Mouse (Mus musculus) v-Abl transformed pro-B cells (cell line): ENCODE measurements around the gene Pnpla3.
"Not testable (repeated sequence)": the region's sequence is repeated elsewhere in the genome, so short reads cannot be mapped to it uniquely, and the experiment has no call there.

Experiments
- in situ Hi-C, 2 experiments: fragments of 400-800 bp; cut with MboI; formaldehyde crosslinking; loops; one replicate each; pipeline ENCODE4 v1.15.1; 2025; ENCODE audit not compliant: unreplicated experiment in 2 of 2

The Pnpla3 gene

GRCm38 (mm10) chr15:84167600-84167999 is at the start of gene Pnpla3:
TSS of gene Pnpla3 (plus strand) at chr15:84167837.
- in situ Hi-C loops: no loop called here

DNA sequence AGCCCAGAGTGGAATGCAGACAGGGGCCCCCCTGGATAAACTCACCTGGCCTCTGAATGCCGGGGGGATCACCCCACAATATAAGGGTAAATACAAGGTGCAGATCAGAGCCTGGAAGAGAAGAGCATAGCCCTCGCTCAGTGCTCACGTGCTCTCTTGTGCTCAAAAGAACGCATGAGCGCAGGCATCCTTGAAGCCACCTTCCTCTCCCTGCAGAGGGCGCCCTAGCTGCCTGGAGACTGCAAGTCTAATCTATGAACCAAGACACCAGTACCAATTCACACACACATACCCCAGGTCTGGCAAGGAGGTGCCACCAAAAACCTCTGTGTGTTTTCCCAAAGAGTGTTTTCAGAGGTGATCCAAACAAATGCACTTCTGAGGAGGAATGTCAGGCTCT is 47.0 kb upstream of the Pnpla3 start:
- in situ Hi-C loops: no loop called here

- in situ Hi-C loops: no loop called here
Measured at GRCm38 (mm10) chr15:84121036-84121435, 46.6 kb upstream of the Pnpla3 start.

- in situ Hi-C loops: no loop called here
Measured at GRCm38 (mm10) chr15:84123075-84123474, 44.6 kb upstream of the Pnpla3 start, which contains the start of gene Pnpla5. TSS of gene Pnpla5 (minus strand) at chr15:84123175.

DNA sequence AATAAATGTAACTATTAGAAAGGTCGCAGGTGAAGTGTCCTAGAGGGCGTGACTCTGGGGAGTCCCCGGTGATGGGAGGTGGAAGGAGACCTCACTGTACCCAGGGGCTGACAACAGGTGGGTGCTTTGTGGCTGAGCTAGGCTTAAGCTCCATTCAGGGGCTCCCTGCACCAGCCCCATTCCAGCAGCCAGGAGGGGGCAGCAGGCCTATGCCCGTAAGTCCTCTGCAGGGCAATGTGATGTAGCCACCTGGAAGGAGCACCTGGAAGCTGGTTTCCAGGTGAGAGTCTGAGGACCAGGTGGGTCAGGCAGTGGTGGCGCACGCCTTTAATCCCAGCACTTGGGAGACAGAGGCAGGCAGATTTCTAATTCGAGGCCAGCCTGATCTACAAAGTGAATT is 43.6 kb upstream of the Pnpla3 start:
- in situ Hi-C loops: no loop called here

DNA sequence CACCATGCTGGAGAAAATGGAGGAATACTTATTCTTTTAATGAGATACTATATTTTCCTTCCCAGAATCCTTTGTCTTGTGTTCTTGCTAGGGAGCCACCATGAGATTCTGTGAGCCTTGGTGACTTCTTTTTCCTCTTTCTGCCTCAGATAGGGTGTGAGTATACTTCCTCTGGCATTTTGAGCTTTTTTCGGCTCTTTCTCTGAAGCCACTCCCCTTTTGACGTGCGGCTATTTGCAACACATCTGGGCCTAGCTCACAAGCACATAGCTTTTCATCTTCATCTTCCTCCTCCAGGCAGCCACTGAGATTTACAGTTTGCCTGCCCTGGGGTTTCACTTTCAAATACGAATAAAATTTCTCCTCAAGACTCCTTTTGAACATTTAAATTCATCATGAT is 41.2 kb upstream of the Pnpla3 start:
- in situ Hi-C loops: no loop called here

DNA sequence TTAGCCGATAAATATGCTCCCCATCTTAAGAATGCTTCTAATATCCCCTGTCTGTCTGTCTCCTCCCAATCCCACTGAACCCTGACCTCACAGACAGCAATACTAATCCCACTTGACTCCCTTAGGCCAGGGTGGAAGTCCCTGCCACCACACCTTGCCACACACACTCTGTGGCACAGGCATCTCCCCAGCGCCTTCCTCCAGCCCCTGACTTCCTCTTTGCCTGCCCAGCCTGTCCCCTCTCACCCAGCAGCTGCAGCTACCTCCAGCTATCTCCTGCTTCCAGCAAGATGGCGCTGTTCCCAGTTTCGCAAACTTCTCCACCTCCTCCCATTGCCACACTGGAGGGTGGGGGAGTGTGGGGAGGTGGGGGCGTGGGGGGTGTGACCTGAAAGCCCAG is 40.8 kb upstream of the Pnpla3 start:
- in situ Hi-C loops: no loop called here

DNA sequence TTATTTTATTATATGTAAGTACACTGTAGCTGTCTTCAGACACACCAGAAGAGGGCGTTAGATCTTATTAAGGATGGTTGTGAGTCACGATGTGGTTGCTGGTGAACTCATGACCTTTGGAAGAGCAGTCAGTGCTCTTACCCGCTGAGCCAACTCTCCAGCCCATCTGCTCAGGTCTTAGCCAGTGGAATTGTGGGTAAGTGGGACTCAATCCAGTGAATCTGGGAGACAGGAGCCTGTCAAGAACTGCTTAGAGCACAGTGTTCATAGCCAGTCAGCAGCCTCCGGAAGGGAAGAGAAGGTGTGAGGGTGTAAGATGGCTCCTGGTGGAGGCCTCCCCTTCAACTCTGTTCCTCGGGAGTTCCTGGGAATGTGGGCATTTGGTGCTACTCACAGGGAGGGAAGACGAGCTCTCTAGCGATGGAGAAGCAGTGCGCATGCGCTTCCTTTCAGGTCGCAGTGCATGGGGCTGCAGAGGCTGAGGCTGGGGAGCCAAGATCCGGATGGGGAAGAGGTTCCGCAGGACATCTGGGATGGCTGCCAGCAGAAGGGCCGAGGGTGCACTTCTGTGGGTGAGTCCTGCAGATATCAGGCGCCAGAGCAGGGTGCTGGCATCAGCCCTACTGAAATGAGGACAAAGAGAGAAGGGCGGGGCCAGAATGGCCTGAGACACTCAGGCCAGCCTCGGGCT is 36.4 kb upstream of the Pnpla3 start:
- in situ Hi-C loops: no loop called here

GRCm38 (mm10) chr15:84131971-84132370 is 35.7 kb upstream of the Pnpla3 start:
- in situ Hi-C loops: no loop called here

GRCm38 (mm10) chr15:84133440-84133839 is 34.2 kb upstream of the Pnpla3 start:
- in situ Hi-C loops: no loop called here

DNA sequence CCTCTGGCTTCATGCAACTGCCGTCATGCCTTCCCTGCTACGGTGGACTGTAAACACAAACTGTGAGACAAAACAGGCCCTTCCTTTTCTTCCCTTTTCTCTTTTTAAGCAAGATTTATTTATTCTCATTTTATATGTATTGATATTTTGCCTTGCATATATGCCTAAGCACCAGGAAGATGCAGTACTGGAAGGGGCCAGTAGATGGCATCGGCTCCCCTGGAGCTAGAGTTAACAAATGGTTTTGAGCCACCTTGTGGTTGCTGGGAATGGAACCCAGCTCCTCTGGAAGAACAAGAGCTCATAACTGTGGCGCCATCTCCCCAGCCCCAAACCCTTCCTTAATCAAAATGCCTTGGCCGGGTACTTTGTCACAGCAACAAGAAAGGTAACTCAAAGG is 32.2 kb upstream of the Pnpla3 start:
- in situ Hi-C loops: loop anchor here (5.0 kb wide), 1 partner anchor 497 kb away; no protein-coding TSS in a partner anchor

DNA sequence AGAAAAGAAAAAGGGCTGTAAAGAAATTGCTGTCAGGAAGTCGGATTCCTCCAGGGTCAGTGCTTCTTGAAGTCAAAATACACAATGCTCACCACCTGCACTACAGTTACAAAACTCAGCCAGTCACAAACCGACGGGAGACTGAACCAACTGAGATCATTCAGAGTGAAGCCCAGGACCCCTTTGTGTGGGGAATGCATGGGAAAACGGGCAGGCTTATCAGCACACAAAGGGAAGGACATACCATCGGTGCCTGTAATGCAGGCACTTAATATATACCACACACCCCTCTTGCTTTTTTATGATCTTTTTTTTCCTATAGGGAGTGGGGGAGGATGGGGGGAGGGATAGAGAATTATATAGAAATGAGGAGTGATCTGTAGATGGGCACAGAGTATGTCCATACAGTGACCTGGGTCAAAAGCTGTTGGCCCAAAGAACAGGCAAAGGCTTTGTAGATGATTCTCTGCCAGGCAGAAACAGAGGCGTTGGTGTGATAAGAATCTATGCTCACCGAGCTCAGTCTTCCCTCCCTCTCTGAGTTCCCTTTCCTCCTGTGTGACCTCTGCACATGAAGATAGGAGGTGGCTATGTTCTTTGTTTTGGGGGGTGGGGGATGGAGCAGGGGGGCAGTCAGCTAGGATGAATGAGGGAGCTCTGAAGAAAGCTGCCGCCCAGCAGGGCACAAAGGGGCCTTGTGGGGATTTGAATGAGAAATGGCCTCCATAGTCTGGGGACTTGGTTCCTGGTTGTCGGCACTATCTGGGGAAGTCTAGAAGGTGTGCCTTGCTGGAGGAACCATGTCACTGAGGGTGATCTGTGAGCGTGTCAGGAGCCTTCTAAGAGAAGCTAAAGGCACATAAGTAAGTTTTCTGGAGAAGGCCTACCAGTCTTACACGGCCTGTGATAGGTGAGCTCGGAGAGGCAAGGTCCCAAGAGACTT is 30.9 kb upstream of the Pnpla3 start:
- in situ Hi-C loops: loop anchor here (5.0 kb wide), 1 partner anchor 496 kb away; no protein-coding TSS in a partner anchor

GRCm38 (mm10) chr15:84139592-84140005 is 28.0 kb upstream of the Pnpla3 start:
- in situ Hi-C loops: loop anchor here (5.0 kb wide), 1 partner anchor 493 kb away; no protein-coding TSS in a partner anchor

- in situ Hi-C loops: no loop called here
Measured at GRCm38 (mm10) chr15:84140109-84140508, 27.5 kb upstream of the Pnpla3 start.

DNA sequence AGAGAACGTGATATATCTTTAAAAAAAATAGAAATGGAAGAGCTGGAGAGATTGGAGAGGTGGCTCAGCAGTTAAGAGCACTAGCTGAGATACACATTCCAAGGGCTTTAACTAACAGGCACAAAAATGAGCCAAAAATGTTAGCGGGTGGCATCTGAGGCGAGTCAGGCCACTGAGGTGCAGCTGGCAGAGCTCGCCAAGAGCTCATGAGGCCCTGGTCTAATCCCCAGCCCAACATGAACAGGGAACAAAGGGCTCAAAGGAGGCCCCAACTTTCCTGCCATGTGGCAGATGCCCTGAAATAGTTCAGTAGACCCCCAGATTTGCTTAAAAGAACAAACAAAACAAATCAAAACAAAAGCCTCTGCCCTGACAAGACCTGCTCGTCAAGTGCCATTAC is 26.7 kb upstream of the Pnpla3 start:
- in situ Hi-C loops: no loop called here

GRCm38 (mm10) chr15:84156158-84156557 is 11.5 kb upstream of the Pnpla3 start:
- in situ Hi-C loops: no loop called here

GRCm38 (mm10) chr15:84157530-84157929 is 10.1 kb upstream of the Pnpla3 start:
- in situ Hi-C loops: not testable (repeated sequence)

DNA sequence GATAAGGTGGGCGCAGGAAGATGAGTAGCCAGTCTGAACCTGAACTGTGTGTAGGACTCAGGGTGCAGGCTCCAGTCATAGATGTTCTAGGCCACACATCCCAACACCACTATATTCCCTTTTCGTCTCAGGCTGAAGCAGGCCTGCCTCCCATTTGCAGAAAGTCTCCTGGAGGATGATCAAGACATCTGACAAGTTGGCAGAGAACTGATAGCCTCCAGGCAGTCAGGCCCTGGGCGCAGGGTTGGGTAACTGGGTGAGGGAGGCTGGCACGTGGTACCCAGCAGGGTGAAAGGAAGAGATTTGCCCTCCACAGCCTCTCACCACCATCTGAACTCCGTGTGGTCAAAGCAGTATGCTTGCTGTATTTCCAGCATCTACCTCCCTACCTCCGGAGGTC is 5.8 kb upstream of the Pnpla3 start:
- in situ Hi-C loops: no loop called here

DNA sequence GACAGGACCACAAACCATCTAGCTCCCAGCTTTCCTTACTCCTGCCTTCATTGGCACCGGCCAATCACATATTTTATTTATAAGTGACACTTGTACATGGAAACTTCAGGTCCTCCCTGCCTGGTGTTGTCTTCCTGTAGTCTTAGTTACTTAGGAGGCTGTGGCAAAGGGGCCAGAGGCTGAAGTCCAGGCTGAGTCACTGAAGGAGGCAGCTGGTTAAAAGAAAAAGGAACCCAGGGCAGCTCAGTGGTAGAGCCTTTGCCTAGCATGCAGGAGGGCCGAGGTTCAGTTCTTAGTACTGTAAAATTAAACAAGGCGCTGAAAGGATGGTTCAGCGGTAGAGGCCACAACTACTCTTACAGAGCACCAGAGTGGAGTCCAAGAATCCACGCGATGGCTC is 819 bp upstream of the Pnpla3 start:
- in situ Hi-C loops: no loop called here

DNA sequence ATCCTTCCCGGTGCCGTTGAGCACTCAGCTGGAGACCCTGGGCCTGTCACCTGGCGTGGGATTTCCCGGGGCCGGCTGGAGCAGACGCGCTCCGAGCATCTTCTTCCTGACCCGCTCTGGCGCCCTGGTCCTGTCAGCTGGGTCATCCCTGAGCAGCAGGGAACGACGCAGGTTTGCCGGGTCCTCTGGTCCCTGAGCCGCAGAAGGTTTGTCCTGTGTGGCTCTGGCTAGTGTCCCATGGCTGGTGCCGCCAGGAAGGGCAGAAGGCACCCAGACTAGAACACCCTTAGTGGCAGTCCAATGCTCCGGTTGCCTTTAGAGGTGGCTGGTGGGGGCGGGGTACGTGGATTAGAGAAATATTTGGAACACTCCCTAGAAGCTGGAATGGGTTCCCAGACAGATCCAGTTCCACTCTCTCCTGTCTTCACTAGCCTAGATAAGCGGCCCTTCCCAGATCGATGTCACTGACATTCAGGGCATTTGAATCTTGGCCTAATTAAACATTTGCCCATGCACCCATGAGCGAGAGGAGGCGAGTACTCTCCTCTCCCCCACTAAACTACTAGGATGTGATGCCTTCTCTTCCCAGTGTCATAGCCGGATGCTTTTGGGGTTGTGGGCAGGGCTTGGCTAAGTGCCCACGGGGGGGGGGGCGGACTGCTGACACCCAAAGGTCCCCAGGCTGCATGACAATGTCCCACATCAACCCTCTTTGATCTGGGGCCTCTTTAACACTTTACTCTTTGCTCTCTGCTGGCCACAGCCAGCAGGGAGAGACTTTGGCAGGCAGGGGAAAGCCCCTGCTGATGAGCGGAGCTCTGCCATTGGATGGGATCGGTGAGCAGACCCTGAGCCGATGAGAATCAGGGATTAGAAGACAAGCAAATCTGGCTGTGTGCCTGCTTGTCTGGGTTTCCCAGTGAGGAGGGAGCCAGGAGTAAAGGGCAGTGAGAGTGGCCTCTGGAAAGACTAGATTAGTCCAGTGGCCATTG is 829 bp downstream of the Pnpla3 start:
- in situ Hi-C loops: no loop called here
